Mouse (Mus musculus): ENCODE measurements at regions not wholly inside any gene's neighbourhood (a gene's known extent, or its start where the extent isn't known, plus 50 kb on each side); places are given as distances from the start of the nearest gene placed in this dataset.
A peak's percentile ranks its signal among the peaks of the same experiment; 100 is the strongest.

- H3K4me3 ChIP-seq (ENCODE audit: insufficient read depth, low read depth, low read length), result no peak overlapping the region
- H3K4me1 ChIP-seq (ENCODE audit: control insufficient read depth, insufficient read depth, insufficient read length, low read length), result no peaks in the 10 kb centered on the region
- no peak overlapping the region for H3K27ac ChIP-seq (replicated peaks; ENCODE audit: low read depth, low read length)
Measured at GRCm38 (mm10) chr10:102801391-102801790, 228.6 kb downstream of the Alx1 start.

- no peak overlapping the region for H3K27ac ChIP-seq (replicated peaks; ENCODE audit: low read depth, low read length)
- H3K4me3 ChIP-seq (ENCODE audit: insufficient read depth, low read depth, low read length), result no peak overlapping the region
Measured at GRCm38 (mm10) chr10:102779243-102779642, 250.8 kb downstream of the Alx1 start.

GRCm38 (mm10) chr10:102763696-102764095 is 251.7 kb downstream of the Rassf9 start:
- no peaks in the 10 kb centered on the region for H3K4me1 ChIP-seq (ENCODE audit: control insufficient read depth, insufficient read depth, insufficient read length, low read length)

More at GRCm38 (mm10) chr10:102779243-102779642, 250.8 kb downstream of the Alx1 start:
- no peaks in the 10 kb centered on the region for H3K4me1 ChIP-seq (ENCODE audit: control insufficient read depth, insufficient read depth, insufficient read length, low read length)

GRCm38 (mm10) chr10:102762378-102762777 is 250.4 kb downstream of the Rassf9 start:
- H3K4me1 ChIP-seq (ENCODE audit: control insufficient read depth, insufficient read depth, insufficient read length, low read length), result no peaks in the 10 kb centered on the region
- H3K4me3 ChIP-seq (ENCODE audit: insufficient read depth, low read depth, low read length), result no peak overlapping the region
- no peak overlapping the region for H3K27ac ChIP-seq (replicated peaks; ENCODE audit: low read depth, low read length)

More at GRCm38 (mm10) chr10:102763696-102764095, 251.7 kb downstream of the Rassf9 start:
- H3K27ac ChIP-seq (replicated peaks; ENCODE audit: low read depth, low read length), result no peak overlapping the region
- no peak overlapping the region for H3K4me3 ChIP-seq (ENCODE audit: insufficient read depth, low read depth, low read length)

- H3K27ac ChIP-seq (replicated peaks; ENCODE audit: low read depth, low read length), result 0 out of 2 replicates have a peak overlapping the region, but pooled peaks have one; percentile 41
- no peaks in the 10 kb centered on the region; the same call in 1 of the 2 replicates for H3K4me1 ChIP-seq (ENCODE audit: control insufficient read depth, insufficient read depth, insufficient read length, low read length)
- no peak overlapping the region for H3K4me3 ChIP-seq (ENCODE audit: insufficient read depth, low read depth, low read length)
Measured at GRCm38 (mm10) chr10:102735207-102735606, 223.2 kb downstream of the Rassf9 start.

- no peaks in the 10 kb centered on the region; the same call in 1 of the 2 replicates for H3K4me1 ChIP-seq (ENCODE audit: control insufficient read depth, insufficient read depth, insufficient read length, low read length)
- H3K4me3 ChIP-seq (ENCODE audit: insufficient read depth, low read depth, low read length), result no peak overlapping the region
- no peak overlapping the region for H3K27ac ChIP-seq (replicated peaks; ENCODE audit: low read depth, low read length)
Measured at GRCm38 (mm10) chr10:102732420-102732819, 220.4 kb downstream of the Rassf9 start.

GRCm38 (mm10) chr10:102712263-102712662 is 200.2 kb downstream of the Rassf9 start:
- H3K4me3 ChIP-seq (ENCODE audit: insufficient read depth, low read depth, low read length), result no peak overlapping the region
- no peak overlapping the region for H3K27ac ChIP-seq (replicated peaks; ENCODE audit: low read depth, low read length)
- peaks cover 4% of the 10 kb centered on the region; the same call in 1 of the 2 replicates for H3K4me1 ChIP-seq (ENCODE audit: control insufficient read depth, insufficient read depth, insufficient read length, low read length)

GRCm38 (mm10) chr10:102705848-102706247 is 193.8 kb downstream of the Rassf9 start:
- H3K4me3 ChIP-seq (ENCODE audit: insufficient read depth, low read depth, low read length), result no peak overlapping the region
- no peaks in the 10 kb centered on the region for H3K4me1 ChIP-seq (ENCODE audit: control insufficient read depth, insufficient read depth, insufficient read length, low read length)
- no peak overlapping the region for H3K27ac ChIP-seq (replicated peaks; ENCODE audit: low read depth, low read length)

- no peak overlapping the region for H3K27ac ChIP-seq (replicated peaks; ENCODE audit: low read depth, low read length)
- H3K4me1 ChIP-seq (ENCODE audit: control insufficient read depth, insufficient read depth, insufficient read length, low read length), result peaks cover 2% of the 10 kb centered on the region; the same call in 1 of the 2 replicates
- no peak overlapping the region for H3K4me3 ChIP-seq (ENCODE audit: insufficient read depth, low read depth, low read length)
Measured at GRCm38 (mm10) chr10:102694810-102695209, 182.8 kb downstream of the Rassf9 start.

GRCm38 (mm10) chr10:102689966-102690365 is 177.9 kb downstream of the Rassf9 start:
- H3K4me3 ChIP-seq (ENCODE audit: insufficient read depth, low read depth, low read length), result no peak overlapping the region
- H3K4me1 ChIP-seq (ENCODE audit: control insufficient read depth, insufficient read depth, insufficient read length, low read length), result peaks cover 8% of the 10 kb centered on the region
- H3K27ac ChIP-seq (replicated peaks; ENCODE audit: low read depth, low read length), result peak overlapping the region; percentile 76

- Histone ChIP-seq H3K4me3 (ENCODE audit: insufficient read depth, low read depth, low read length) (no peak overlapping the region), H3K4me1 (ENCODE audit: control insufficient read depth, insufficient read depth, insufficient read length, low read length) (peaks cover 8% of the 10 kb centered on the region), H3K27ac (replicated peaks; ENCODE audit: low read depth, low read length) (peak overlapping the region; percentile 93)
Measured at GRCm38 (mm10) chr10:102686667-102687397, 174.8 kb downstream of the Rassf9 start.

- peak overlapping the region; percentile 93 for H3K27ac ChIP-seq (replicated peaks; ENCODE audit: low read depth, low read length)
- H3K4me3 ChIP-seq (ENCODE audit: insufficient read depth, low read depth, low read length), result no peak overlapping the region
- H3K4me1 ChIP-seq (ENCODE audit: control insufficient read depth, insufficient read depth, insufficient read length, low read length), result peaks cover 8% of the 10 kb centered on the region
Measured at GRCm38 (mm10) chr10:102685833-102686434, 173.9 kb downstream of the Rassf9 start.

- Histone ChIP-seq H3K4me1 (ENCODE audit: control insufficient read depth, insufficient read depth, insufficient read length, low read length) (no peaks in the 10 kb centered on the region), H3K27ac (replicated peaks; ENCODE audit: low read depth, low read length) (no peak overlapping the region), H3K4me3 (ENCODE audit: insufficient read depth, low read depth, low read length) (no peak overlapping the region)
Measured at GRCm38 (mm10) chr10:102667359-102667758, 155.3 kb downstream of the Rassf9 start.

- Histone ChIP-seq H3K4me3 (ENCODE audit: insufficient read depth, low read depth, low read length) (no peak overlapping the region), H3K27ac (replicated peaks; ENCODE audit: low read depth, low read length) (no peak overlapping the region), H3K4me1 (ENCODE audit: control insufficient read depth, insufficient read depth, insufficient read length, low read length) (no peaks in the 10 kb centered on the region)
Measured at GRCm38 (mm10) chr10:102659683-102660082, 147.7 kb downstream of the Rassf9 start.

GRCm38 (mm10) chr10:102636507-102636906 is 124.5 kb downstream of the Rassf9 start:
- no peak overlapping the region for H3K27ac ChIP-seq (replicated peaks; ENCODE audit: low read depth, low read length)
- no peaks in the 10 kb centered on the region for H3K4me1 ChIP-seq (ENCODE audit: control insufficient read depth, insufficient read depth, insufficient read length, low read length)
- no peak overlapping the region for H3K4me3 ChIP-seq (ENCODE audit: insufficient read depth, low read depth, low read length)

GRCm38 (mm10) chr10:102633438-102633837 is 121.4 kb downstream of the Rassf9 start:
- no peak overlapping the region for H3K27ac ChIP-seq (replicated peaks; ENCODE audit: low read depth, low read length)
- H3K4me1 ChIP-seq (ENCODE audit: control insufficient read depth, insufficient read depth, insufficient read length, low read length), result no peaks in the 10 kb centered on the region
- no peak overlapping the region for H3K4me3 ChIP-seq (ENCODE audit: insufficient read depth, low read depth, low read length)

Data from brown adipose tissue, adult 24 weeks (tissue).